Mouse (Mus musculus) MEL (cell line): ENCODE data around the gene Lima1. TPM values are rescaled to one million over a fixed set of nuclear protein-coding genes. Genes with fewer than 3 reads are reported as not detected.

ENCODE experiments used
- DNase-seq: peaks from one replicate; pipeline ENCODE4 v3.0.0; 2011; ENCODE audit warnings: low read depth, low spot score
- H3K27ac ChIP-seq: 2 replicates; pipeline ENCODE4 v1.5.1; 2012; ENCODE audit warnings: low read depth, mild to moderate bottlenecking, control low read depth, low read length, moderate library complexity; ENCODE audit not compliant: control insufficient read depth
- H3K27me3 ChIP-seq, 2 experiments: fragments of 150-350 bp in 1 of 2; sonication (generic) in 1 of 2; 2 replicates each; pipeline ENCODE4 v1.6.1; 2012; ENCODE audit warnings: low read length in 2 of 2, mild to moderate bottlenecking in 2 of 2, improper control_type of control experiment in 1 of 2, moderate library complexity in 1 of 2; ENCODE audit not compliant: insufficient read depth in 2 of 2, control insufficient read depth in 1 of 2
- H3K36me3 ChIP-seq, 2 experiments: 2 replicates each; pipeline ENCODE4 v1.6.1; 2012 to 2014; ENCODE audit warnings: low read length in 2 of 2, improper control_type of control experiment in 1 of 2, inconsistent platforms in 1 of 2, mild to moderate bottlenecking in 1 of 2; ENCODE audit not compliant: insufficient read depth in 2 of 2, control insufficient read depth in 1 of 2
- H3K4me1 ChIP-seq, 2 experiments: fragments of 150-350 bp in 1 of 2; sonication (generic) in 1 of 2; 2 replicates each; pipeline ENCODE4 v1.6.1; 2012; ENCODE audit warnings: low read length in 2 of 2, improper control_type of control experiment in 1 of 2, mild to moderate bottlenecking in 1 of 2; ENCODE audit not compliant: insufficient read depth in 2 of 2, control insufficient read depth in 1 of 2
- H3K4me3 ChIP-seq, 2 experiments: fragments of 150-350 bp in 1 of 2; sonication (generic) in 1 of 2; 2 replicates each; pipeline ENCODE4 v1.5.1; 2012; ENCODE audit warnings: low read depth in 2 of 2, low read length in 2 of 2, mild to moderate bottlenecking in 2 of 2, moderate library complexity in 2 of 2, control low read depth in 1 of 2, improper control_type of control experiment in 1 of 2; ENCODE audit not compliant: control insufficient read depth in 1 of 2, insufficient read depth in 1 of 2
- H3K79me2 ChIP-seq: 2 replicates; pipeline ENCODE4 v1.6.1; 2012; ENCODE audit warnings: mild to moderate bottlenecking, low read length, moderate library complexity; ENCODE audit not compliant: control insufficient read depth, poor library complexity, insufficient read depth
- H3K9ac ChIP-seq: 2 replicates; pipeline ENCODE4 v1.6.1; 2012; ENCODE audit warnings: low read depth, mild to moderate bottlenecking, control low read depth, low read length, moderate library complexity; ENCODE audit not compliant: control insufficient read depth, poor library complexity, severe bottlenecking
- H3K9me3 ChIP-seq: fragments of 150-350 bp; sonication (generic); replicated peaks from 2 replicates; pipeline ENCODE4 v1.6.1; 2012; ENCODE audit warnings: mild to moderate bottlenecking, low read length, improper control_type of control experiment, moderate library complexity; ENCODE audit not compliant: insufficient read depth
- CTCF ChIP-seq, 3 experiments: IDR thresholded peaks in 2 of 3; conservative IDR thresholded peaks in 1 of 3; 2 replicates each; pipeline ENCODE4 v1.5.1; 2011 to 2012; ENCODE audit warnings: low read length in 3 of 3, low read depth in 2 of 3, mild to moderate bottlenecking in 2 of 3, improper control_type of control experiment in 1 of 3, inconsistent platforms in 1 of 3, mixed read lengths in 1 of 3, moderate library complexity in 1 of 3; ENCODE audit not compliant: control insufficient read depth in 1 of 3, insufficient read depth in 1 of 3, poor library complexity in 1 of 3, severe bottlenecking in 1 of 3
- E2F4 ChIP-seq: IDR thresholded peaks from 2 replicates; pipeline ENCODE4 v1.6.1; 2011; ENCODE audit warnings: low read depth, low read length, improper control_type of control experiment, borderline replicate concordance
- EP300 ChIP-seq, 2 experiments: IDR thresholded peaks; 2 replicates each; pipeline ENCODE4 v1.6.1; 2011; ENCODE audit warnings: improper control_type of control experiment in 2 of 2, low read length in 2 of 2, low read depth in 1 of 2, mild to moderate bottlenecking in 1 of 2
- GABPA ChIP-seq: IDR thresholded peaks from 2 replicates; pipeline ENCODE4 v1.6.1; 2012; ENCODE audit warnings: low read depth, mild to moderate bottlenecking, inconsistent platforms, low read length, improper control_type of control experiment, moderate library complexity
- GATA1 ChIP-seq: IDR thresholded peaks from 2 replicates; pipeline ENCODE4 v1.6.1; 2011; ENCODE audit warnings: low read depth, low read length, improper control_type of control experiment
- HCFC1 ChIP-seq: IDR thresholded peaks from 2 replicates; pipeline ENCODE4 v1.6.1; 2012; ENCODE audit warnings: low read depth, mild to moderate bottlenecking, inconsistent platforms, low read length, improper control_type of control experiment, moderate library complexity
- POLR2AphosphoS2 ChIP-seq: IDR thresholded peaks from 2 replicates; pipeline ENCODE4 v1.6.1; 2011; ENCODE audit warnings: low read length, improper control_type of control experiment
- RAD21 ChIP-seq: IDR thresholded peaks from 2 replicates; pipeline ENCODE4 v1.6.1; 2011; ENCODE audit warnings: mild to moderate bottlenecking, low read depth, low read length, improper control_type of control experiment
- SIN3A ChIP-seq: IDR thresholded peaks from 2 replicates; pipeline ENCODE4 v1.6.1; 2012; ENCODE audit warnings: low read length, improper control_type of control experiment, inconsistent platforms
- SMC3 ChIP-seq: IDR thresholded peaks from 2 replicates; pipeline ENCODE4 v1.6.1; 2011; ENCODE audit warnings: low read depth, low read length, improper control_type of control experiment
- UBTF ChIP-seq: IDR thresholded peaks from 2 replicates; pipeline ENCODE4 v1.6.1; 2012; ENCODE audit warnings: low read depth, mild to moderate bottlenecking, inconsistent platforms, low read length, improper control_type of control experiment, moderate library complexity, borderline replicate concordance; ENCODE audit not compliant: insufficient read depth
- USF1 ChIP-seq: IDR thresholded peaks from 2 replicates; pipeline ENCODE4 v1.6.1; 2014; ENCODE audit warnings: low read depth, mild to moderate bottlenecking, inconsistent platforms, low read length, improper control_type of control experiment, moderate library complexity
- polyA plus RNA-seq, 2 experiments: library from polyadenylated mRNA; stranded (reverse) in 1 of 2; unstranded in 1 of 2; fragments of >175 nt in 1 of 2; fragments of >200 nt in 1 of 2; gene quantifications; 2 replicates each; pipeline versions ENCODE4 v1.2.1 to v1.2.4; 2012; ENCODE audit warnings: low replicate concordance in 2 of 2, low read depth in 1 of 2; ENCODE audit not compliant: insufficient read length in 2 of 2, insufficient read depth in 1 of 2, missing spikeins in 1 of 2
- total RNA-seq: library from RNA; depleted of rRNA; stranded (reverse); fragments of 300-350 nt; gene quantifications from 2 replicates; pipeline ENCODE4 v1.2.3, GENCODE M21; 2012

Gene Lima1
- total and polyA plus RNA-seq, 3 experiments: 1.1 to 7.9 TPM; not detected in 1

GRCm38 (mm10) chr15:99817343-99818235 is 57.7 kb downstream of the Lima1 start (continued):
- TF ChIP-seq HCFC1: no peak
- no peak for TF ChIP-seq POLR2AphosphoS2

- H3K9me3 ChIP-seq: no peaks in the 10 kb centered on the region
- H3K4me3 ChIP-seq: no peak overlapping the region
- H3K36me3 ChIP-seq: no peaks in the 10 kb centered on the region
- H3K79me2 ChIP-seq: no peaks in the 10 kb centered on the region
- H3K9ac ChIP-seq: no peak overlapping the region
- TF ChIP-seq UBTF: no peak
- TF ChIP-seq SIN3A: no peak
- no peak for TF ChIP-seq E2F4
- TF ChIP-seq CTCF (IDR thresholded peaks at IDR 0.05 in 2 of 3, conservative IDR thresholded peaks at IDR 0.05 in 1 of 3; ENCODE audit: control insufficient read depth in 1 of 3, insufficient read depth in 1 of 3, low read depth in 2 of 3, low read length in 3 of 3, poor library complexity in 1 of 3, severe bottlenecking in 1 of 3): peak; percentile 54 to 71 (median 70)
- TF ChIP-seq GATA1: no peak
- TF ChIP-seq USF1: no peak
- peak; percentile 19 for TF ChIP-seq RAD21
- TF ChIP-seq EP300 (IDR thresholded peaks at IDR 0.05; ENCODE audit: low read depth in 1 of 2, low read length in 2 of 2): no peak
- H3K4me1 ChIP-seq: 0 out of 4 replicates have a peak, but pooled peaks cover 0 to 5% of the 10 kb centered on the region in 2 experiments
- H3K27me3 ChIP-seq: no peaks in the 10 kb centered on the region
- no peak for DNase-seq
- H3K27ac ChIP-seq: no peak overlapping the region
These were observed 59.3 kb downstream of the Lima1 start for GRCm38 (mm10) chr15:99815999-99816398.

GRCm38 (mm10) chr15:99814554-99815260 is 60.5 kb downstream of the Lima1 start:
- H3K79me2 ChIP-seq: no peaks in the 10 kb centered on the region
- H3K9ac ChIP-seq: no peak overlapping the region
- no peaks in the 10 kb centered on the region for H3K9me3 ChIP-seq
- H3K27me3 ChIP-seq: no peaks in the 10 kb centered on the region
- no peak overlapping the region for H3K4me3 ChIP-seq
- H3K4me1 ChIP-seq: no peaks in the 10 kb centered on the region
- no peaks in the 10 kb centered on the region for H3K36me3 ChIP-seq
- H3K27ac ChIP-seq: no peak overlapping the region
- TF ChIP-seq UBTF: no peak
- no peak for TF ChIP-seq SIN3A
- no peak for TF ChIP-seq SMC3
- no peak for TF ChIP-seq GABPA
- DNase-seq: no peak
